Mouse (Mus musculus) ES-Bruce4 (cell line): ENCODE results near the gene Mok. TPM values are rescaled to one million over a fixed set of nuclear protein-coding genes. Genes with fewer than 3 reads are reported as not detected.

Source experiments
- H3K27ac ChIP-seq: 2 replicates; pipeline ENCODE4 v1.5.1; 2012; ENCODE audit warnings: low read length, inconsistent platforms; ENCODE audit not compliant: insufficient read depth
- H3K27me3 ChIP-seq: 2 replicates; pipeline ENCODE4 v1.6.1; 2012; ENCODE audit warnings: mild to moderate bottlenecking, low read length, inconsistent platforms; ENCODE audit not compliant: control insufficient read depth, poor library complexity, insufficient read depth, severe bottlenecking
- H3K36me3 ChIP-seq: 2 replicates; pipeline ENCODE4 v1.6.1; 2012; ENCODE audit warnings: inconsistent platforms, mild to moderate bottlenecking, low read length, moderate library complexity; ENCODE audit not compliant: control insufficient read depth, poor library complexity, insufficient read depth, severe bottlenecking
- H3K4me1 ChIP-seq: one replicate; pipeline ENCODE4 v1.8.1; 2011; ENCODE audit warnings: low read length; ENCODE audit not compliant: control insufficient read depth, insufficient read depth
- H3K4me3 ChIP-seq: 2 replicates; pipeline ENCODE4 v1.5.1; 2011; ENCODE audit warnings: low read depth, mild to moderate bottlenecking, low read length
- H3K9ac ChIP-seq: 2 replicates; pipeline ENCODE4 v1.6.1; 2012; ENCODE audit warnings: low read depth, mild to moderate bottlenecking, inconsistent platforms; ENCODE audit not compliant: poor library complexity, severe bottlenecking
- H3K9me3 ChIP-seq: replicated peaks from 2 replicates; pipeline ENCODE4 v1.6.1; 2012; ENCODE audit warnings: mild to moderate bottlenecking, low read length, inconsistent platforms; ENCODE audit not compliant: control insufficient read depth, poor library complexity, insufficient read depth, severe bottlenecking
- CTCF ChIP-seq: IDR thresholded peaks from one replicate; pipeline ENCODE4 v1.8.1; 2011; ENCODE audit warnings: low read depth, low read length
- EP300 ChIP-seq: IDR thresholded peaks from 2 replicates; pipeline ENCODE4 v1.6.1; 2011; ENCODE audit warnings: low read depth, low read length; ENCODE audit not compliant: insufficient read depth
- POLR2A ChIP-seq: IDR thresholded peaks from one replicate; pipeline ENCODE4 v1.8.1; 2011; ENCODE audit warnings: low read length; ENCODE audit not compliant: insufficient read depth
- polyA plus RNA-seq: library from polyadenylated mRNA; stranded (reverse); fragments of >200 nt; gene quantifications from 2 replicates; pipeline ENCODE4 v1.2.4, GENCODE M21; 2011; ENCODE audit warnings: low read depth; ENCODE audit not compliant: missing spikeins, insufficient read depth, insufficient read length

Gene Mok
- polyA plus RNA-seq, 1 experiment, result 33.4 TPM

- TF ChIP-seq POLR2A (no peak), CTCF (no peak)
- Histone ChIP-seq H3K9me3 (no peaks in the 10 kb centered on the region), H3K9ac (no peak overlapping the region), H3K4me1 (no peaks in the 10 kb centered on the region), H3K36me3 (no peaks in the 10 kb centered on the region), H3K27ac (no peak overlapping the region), H3K27me3 (no peaks in the 10 kb centered on the region), H3K4me3 (no peak overlapping the region)
These were observed 78.4 kb downstream of the Mok start for GRCm38 (mm10) chr12:110762321-110762720.

- Histone ChIP-seq H3K4me1 (no peaks in the 10 kb centered on the region), H3K36me3 (no peaks in the 10 kb centered on the region)
- no peak for TF ChIP-seq EP300
- no peak for TF ChIP-seq CTCF
- no peak for TF ChIP-seq POLR2A
These were observed 81.8 kb downstream of the Mok start for GRCm38 (mm10) chr12:110758932-110759331.

More at GRCm38 (mm10) chr12:110758932-110759331, 81.8 kb downstream of the Mok start:
- no peak overlapping the region for H3K9ac ChIP-seq
- no peaks in the 10 kb centered on the region for H3K27me3 ChIP-seq
- H3K9me3 ChIP-seq, result no peaks in the 10 kb centered on the region
- H3K27ac ChIP-seq, result no peak overlapping the region
- no peak overlapping the region for H3K4me3 ChIP-seq

Other genes starting within 250 kb of the Mok start
- 145 and 165 TPM in 2 replicates for gene Dync1h1, start 239.5 kb downstream of the Mok start, polyA plus RNA-seq
- not detected in 2 replicates for gene 1700001K19Rik, start 158.3 kb downstream of the Mok start, polyA plus RNA-seq
- 4,323 and 4,421 TPM in 2 replicates for gene Hsp90aa1, start 138.2 kb downstream of the Mok start, polyA plus RNA-seq
- 32.7 and 36.4 TPM in 2 replicates for gene Wdr20, start 103.0 kb downstream of the Mok start, polyA plus RNA-seq
- 11.2 and 12.6 TPM in 2 replicates for gene Zfp839, start 9.3 kb upstream of the Mok start, polyA plus RNA-seq
- gene Cinp, start 48.2 kb upstream of the Mok start, polyA plus RNA-seq, result 76.3 and 77.6 TPM in 2 replicates
- 7.1 and 7.3 TPM in 2 replicates for gene Tecpr2, start 48.3 kb upstream of the Mok start, polyA plus RNA-seq
- gene Ankrd9, start 138.1 kb upstream of the Mok start, polyA plus RNA-seq, result 4.3 and 4.9 TPM in 2 replicates
- 31.8 and 34.4 TPM in 2 replicates for gene Rcor1, start 198.4 kb upstream of the Mok start, polyA plus RNA-seq